Comparison of ENCODE assay signal across 7 mouse cellular contexts in genomic region chr3:84189629-84190173, GRCm38 (mm10). TPM values are rescaled to one million over a fixed set of nuclear protein-coding genes. Genes with fewer than 3 reads are reported as not detected.
DNase-seq lines count a peak whose midpoint lies in the region; ATAC-seq lines count a peak whose summit lies in the region.

No protein-coding gene starts in this region.

- H3K4me3 ChIP-seq in neural tube, embryonic 12.5 days, result no peak overlapping the region
- peak overlapping the region; percentile 61 to 62 for H3K4me3 ChIP-seq in heart, embryonic 14.5 days (ENCODE audit: control insufficient read depth in 1 of 2, insufficient read depth in 1 of 2, low read depth in 1 of 2, low read length in 2 of 2)
- peak overlapping the region; percentile 48 for H3K4me3 ChIP-seq in limb, embryonic 10.5 days

- no peaks in the 10 kb centered on the region for H3K9me3 ChIP-seq in neural tube, embryonic 12.5 days
- no peaks in the 10 kb centered on the region for H3K9me3 ChIP-seq in heart, embryonic 14.5 days (ENCODE audit: control insufficient read depth, low read length)
- H3K9me3 ChIP-seq in limb, embryonic 10.5 days (replicated peaks), result no peaks in the 10 kb centered on the region

- H3K4me1 ChIP-seq in neural tube, embryonic 12.5 days, result peaks cover 17% of the 10 kb centered on the region
- peaks cover 4 to 8% of the 10 kb centered on the region in 2 experiments for H3K4me1 ChIP-seq in heart, embryonic 14.5 days (ENCODE audit: control insufficient read depth in 2 of 2, insufficient read depth in 2 of 2, low read length in 2 of 2)
- H3K4me1 ChIP-seq in limb, embryonic 10.5 days, result peaks cover 20% of the 10 kb centered on the region

- ATAC-seq in neural tube, embryonic 12.5 days (ENCODE audit: low FRiP score, low read depth), result no peak
- no peak for ATAC-seq in heart, embryonic 14.5 days (ENCODE audit: insufficient number of reproducible peaks, insufficient read depth, low FRiP score, low read depth)

- no peaks in the 10 kb centered on the region for H3K27me3 ChIP-seq in neural tube, embryonic 12.5 days (replicated peaks)
- H3K27me3 ChIP-seq in heart, embryonic 14.5 days (ENCODE audit: control insufficient read depth, insufficient read depth, low read length), result 0 out of 2 replicates have a peak, but pooled peaks cover 6% of the 10 kb centered on the region
- H3K27me3 ChIP-seq in limb, embryonic 10.5 days (ENCODE audit: low read depth, poor library complexity, severe bottlenecking), result peaks cover 39% of the 10 kb centered on the region

- 0 out of 2 replicates have a peak overlapping the region, but pooled peaks have one; percentile 41 for H3K4me2 ChIP-seq in neural tube, embryonic 12.5 days (replicated peaks)
- peak overlapping the region; percentile 71 for H3K4me2 ChIP-seq in heart, embryonic 14.5 days (ENCODE audit: low read length)

- H3K36me3 ChIP-seq in neural tube, embryonic 12.5 days, result peaks cover 63% of the 10 kb centered on the region
- H3K36me3 ChIP-seq in heart, embryonic 14.5 days (ENCODE audit: control insufficient read depth, insufficient read depth, low read length), result no peaks in the 10 kb centered on the region
- H3K36me3 ChIP-seq in limb, embryonic 10.5 days, result peaks cover 5% of the 10 kb centered on the region; the same call in 1 of the 2 replicates

- WGBS in neural tube, embryonic 12.5 days, result 60% methylated on average over 10 of the region's 10 CpGs
- WGBS in heart, embryonic 14.5 days, result 32% methylated on average over 10 of the region's 10 CpGs
- 42% methylated on average over 10 of the region's 10 CpGs for WGBS in limb, embryonic 10.5 days

- H3K9ac ChIP-seq in neural tube, embryonic 12.5 days, result no peak overlapping the region
- H3K9ac ChIP-seq in heart, embryonic 14.5 days (ENCODE audit: low read length), result peak overlapping the region; percentile 76

- no peak for DNase-seq in neural tube, embryonic 10.5 days (ENCODE audit: extremely low spot score, low spot score)
- peak; percentile 32 for DNase-seq in limb, embryonic 10.5 days (ENCODE audit: low spot score)
- DNase-seq in yolk sac, embryonic 10.5 days (ENCODE audit: low spot score), result peak; percentile 33
- no peak for DNase-seq in testis, postnatal 14 days (ENCODE audit: low spot score)
- no peak for DNase-seq in layer of hippocampus, postnatal 10 days (ENCODE audit: low spot score in 2 of 2)

- H3K27ac ChIP-seq in neural tube, embryonic 12.5 days, result no peak overlapping the region
- no peak overlapping the region for H3K27ac ChIP-seq in heart, embryonic 14.5 days (replicated peaks in 1 of 2; ENCODE audit: control insufficient read depth in 1 of 2, insufficient read depth in 1 of 2, low read depth in 2 of 2, low read length in 2 of 2)
- no peak overlapping the region for H3K27ac ChIP-seq in limb, embryonic 10.5 days

RNA-seq across cellular contexts. Expression of gene Gm6525, which starts 15.8 kb away (rescaled TPM):
- polyA plus RNA-seq in neural tube, embryonic 12.5 days (2016; fragmentation: Nextera tagmentation; extraction: Ambion mirVana), result 2.2 and 2.6 TPM in 2 replicates
- 0.32 and 0.39 TPM in 2 replicates for polyA plus RNA-seq in heart, embryonic 14.5 days (2014; fragmentation: Nextera tagmentation; extraction: Ambion mirVana)
- 0.58 and 0.60 TPM in 2 replicates for polyA plus RNA-seq in limb, embryonic 10.5 days (2016; fragmentation: Nextera tagmentation; extraction: Ambion mirVana)
- total RNA-seq in layer of hippocampus, postnatal 10 days (2021), result not detected

RNA-seq across cellular contexts. Expression of gene Mnd1, which starts 34.1 kb away (rescaled TPM):
- 5.5 and 6.2 TPM in 2 replicates for polyA plus RNA-seq in neural tube, embryonic 12.5 days (2016; fragmentation: Nextera tagmentation; extraction: Ambion mirVana)
- 10.2 and 10.7 TPM in 2 replicates for polyA plus RNA-seq in heart, embryonic 14.5 days (2014; fragmentation: Nextera tagmentation; extraction: Ambion mirVana)
- polyA plus RNA-seq in limb, embryonic 10.5 days (2016; fragmentation: Nextera tagmentation; extraction: Ambion mirVana), result 17.4 and 21.0 TPM in 2 replicates
- 1 to 10 TPM; 2.8 to 3.1 TPM for total RNA-seq in layer of hippocampus, postnatal 10 days (2021)

Comparison
In these comparisons a context has a peak if more than half of its experiments do, and no peak if none do; other contexts are left out.
1. DNase-seq: peak in limb, embryonic 10.5 days (single experiment) and yolk sac, embryonic 10.5 days (single experiment); none in neural tube, embryonic 10.5 days (single experiment), testis, postnatal 14 days (single experiment) and layer of hippocampus, postnatal 10 days (0 of 2).